Mouse (Mus musculus) forebrain, embryonic 16.5 days (tissue): Measurements from ENCODE around the gene Cysltr2. TPM values are rescaled to one million over a fixed set of nuclear protein-coding genes. Genes with fewer than 3 reads are reported as not detected.

Source experiments
- ATAC-seq: fragments of 200-750 bp; cut with Nextera tagmentation; 2 replicates; pipeline ENCODE4 v1.8.0; 2017; ENCODE audit warnings: mild to moderate bottlenecking, moderate library complexity
- H3K27ac ChIP-seq: fragments of 300-500 bp; sonication (generic); 2 replicates; pipeline ENCODE4 v1.5.1; 2014; ENCODE audit warnings: low read length, control low read depth
- H3K27me3 ChIP-seq: fragments of 300-500 bp; sonication (generic); replicated peaks from 2 replicates; pipeline ENCODE4 v1.6.1; 2014; ENCODE audit warnings: low read length; ENCODE audit not compliant: control insufficient read depth, insufficient read depth
- H3K36me3 ChIP-seq: fragments of 300-500 bp; sonication (generic); 2 replicates; pipeline ENCODE4 v1.6.1; 2014; ENCODE audit not compliant: control insufficient read depth, insufficient read depth
- H3K4me1 ChIP-seq: fragments of 300-500 bp; sonication (generic); replicated peaks from 2 replicates; pipeline ENCODE4 v1.6.1; 2014; ENCODE audit warnings: low read length; ENCODE audit not compliant: control insufficient read depth, insufficient read depth
- H3K4me2 ChIP-seq: fragments of 300-500 bp; sonication (generic); 2 replicates; pipeline ENCODE4 v1.6.1; 2014; ENCODE audit warnings: mild to moderate bottlenecking, low read length, control low read depth
- H3K4me3 ChIP-seq: fragments of 300-500 bp; sonication (generic); replicated peaks from 2 replicates; pipeline ENCODE4 v1.5.1; 2014; ENCODE audit warnings: mild to moderate bottlenecking, low read length, control low read depth
- H3K9ac ChIP-seq: fragments of 300-500 bp; sonication (generic); replicated peaks from 2 replicates; pipeline ENCODE4 v1.6.1; 2014; ENCODE audit warnings: low read depth, low read length, control low read depth
- H3K9me3 ChIP-seq: fragments of 300-500 bp; sonication (generic); 2 replicates; pipeline ENCODE4 v1.6.1; 2016; ENCODE audit warnings: low read length; ENCODE audit not compliant: control insufficient read depth
- WGBS: fragments of 180-500 bp; shearing (Covaris S2); extraction: QIAGEN DNeasy Blood & Tissue Kit; methylation state at CpG from one replicate; pipeline ENCODE4 v1.1.7; 2014; 5-methylcytosine and 5-hydroxymethylcytosine counted together
- polyA plus RNA-seq: library from polyadenylated mRNA; unstranded; fragments of >200 nt; fragmentation: Nextera tagmentation; extraction: Ambion mirVana; gene quantifications from 2 replicates; pipeline ENCODE4 v1.2.1, GENCODE M21; 2015

Cysltr2 gene
- polyA plus RNA-seq, 1 experiment from 2014 or later: 0.24 TPM

DNA sequence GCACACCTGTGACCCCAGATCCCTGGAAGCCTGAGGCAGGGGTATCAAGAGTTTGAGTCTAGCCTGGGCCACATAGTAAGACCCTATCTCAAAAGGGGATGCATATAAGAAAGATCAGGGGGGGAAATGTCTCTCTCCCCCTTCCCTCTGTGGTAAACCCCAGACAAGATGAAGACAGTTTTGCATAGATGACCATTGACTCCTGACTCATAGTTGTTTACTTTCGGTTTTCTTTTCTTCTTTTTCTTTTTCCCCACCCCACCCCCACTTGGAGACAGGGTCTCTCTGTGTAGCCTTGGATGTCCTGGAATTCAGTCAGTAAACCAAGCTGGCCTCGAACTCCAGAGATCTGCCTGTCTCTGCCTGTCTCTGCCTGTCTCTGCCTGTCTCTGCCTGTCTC lies 9.8 kb upstream of the Cysltr2 start:
- H3K27ac ChIP-seq: no peak overlapping the region
- no peak for ATAC-seq
- WGBS: 87% methylated on average over 2 of the region's 2 CpGs
- no peaks in the 10 kb centered on the region for H3K9me3 ChIP-seq
- H3K36me3 ChIP-seq: no peaks in the 10 kb centered on the region
- H3K4me2 ChIP-seq: no peak overlapping the region
- no peak overlapping the region for H3K9ac ChIP-seq
- H3K4me3 ChIP-seq: no peak overlapping the region
- H3K27me3 ChIP-seq: no peaks in the 10 kb centered on the region
- no peaks in the 10 kb centered on the region for H3K4me1 ChIP-seq

DNA sequence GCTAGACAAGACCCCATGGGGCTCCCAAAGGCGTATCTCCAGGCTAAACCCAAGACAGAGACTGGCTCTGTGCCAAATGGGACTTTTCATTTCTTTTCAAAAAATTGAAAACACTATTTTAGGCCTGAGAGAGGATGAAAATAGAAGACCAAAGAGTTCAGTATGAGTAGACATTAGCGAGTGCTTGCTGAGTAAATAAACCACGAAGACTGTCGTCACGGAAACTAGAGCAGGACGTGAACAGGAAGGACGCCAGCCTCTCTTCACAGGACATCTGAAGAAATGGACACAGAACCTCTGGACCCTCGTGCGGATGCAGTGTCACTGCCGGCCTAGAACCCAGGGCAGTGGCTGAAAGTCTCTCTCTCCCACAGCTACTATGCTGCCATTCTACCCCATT lies 8.8 kb upstream of the Cysltr2 start:
- Histone ChIP-seq H3K9me3 (no peaks in the 10 kb centered on the region), H3K36me3 (no peaks in the 10 kb centered on the region), H3K27me3 (no peaks in the 10 kb centered on the region), H3K27ac (no peak overlapping the region), H3K4me3 (no peak overlapping the region), H3K4me2 (no peak overlapping the region), H3K4me1 (no peaks in the 10 kb centered on the region), H3K9ac (no peak overlapping the region)
- WGBS: 64% methylated on average over 10 of the region's 10 CpGs
- no peak for ATAC-seq

DNA sequence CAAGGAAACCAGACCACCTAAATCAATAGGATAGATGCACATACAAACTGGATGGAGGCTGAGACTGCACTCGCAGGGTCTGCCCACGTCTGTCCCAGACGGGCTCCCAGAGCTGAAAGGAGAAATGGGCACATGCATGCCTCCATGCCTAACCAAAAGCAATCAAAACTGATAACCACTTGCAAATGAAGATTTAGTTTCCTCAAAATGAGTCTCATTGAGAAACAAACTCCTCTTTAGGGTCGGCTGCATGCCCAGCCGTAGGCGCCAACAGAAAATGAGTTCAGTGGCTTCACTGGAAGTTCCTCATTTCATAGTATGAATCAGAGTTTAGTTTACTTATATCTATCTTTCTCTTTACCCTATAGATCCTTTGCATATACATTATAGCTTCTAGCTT lies 7.9 kb upstream of the Cysltr2 start:
- 94% methylated on average over 6 of the region's 6 CpGs for WGBS
- Histone ChIP-seq H3K4me1 (no peaks in the 10 kb centered on the region), H3K4me2 (no peak overlapping the region), H3K9me3 (no peaks in the 10 kb centered on the region), H3K4me3 (no peak overlapping the region), H3K36me3 (no peaks in the 10 kb centered on the region), H3K9ac (no peak overlapping the region), H3K27me3 (no peaks in the 10 kb centered on the region), H3K27ac (no peak overlapping the region)
- no peak for ATAC-seq

GRCm38 (mm10) chr14:73045199-73045928 lies 3.5 kb downstream of the Cysltr2 start:
- no peaks in the 10 kb centered on the region for H3K4me1 ChIP-seq
- no peak for ATAC-seq
- no peaks in the 10 kb centered on the region for H3K36me3 ChIP-seq
- H3K9ac ChIP-seq: no peak overlapping the region
- H3K27me3 ChIP-seq: no peaks in the 10 kb centered on the region
- 86% methylated on average over 9 of the region's 9 CpGs for WGBS
- no peak overlapping the region for H3K4me2 ChIP-seq
- H3K27ac ChIP-seq: no peak overlapping the region
- H3K4me3 ChIP-seq: no peak overlapping the region
- no peaks in the 10 kb centered on the region for H3K9me3 ChIP-seq

GRCm38 (mm10) chr14:73041689-73042088 lies 7.2 kb downstream of the Cysltr2 start:
- ATAC-seq: no peak
- no peak overlapping the region for H3K4me3 ChIP-seq
- H3K9me3 ChIP-seq: no peaks in the 10 kb centered on the region
- H3K27ac ChIP-seq: no peak overlapping the region
- H3K4me2 ChIP-seq: no peak overlapping the region
- H3K36me3 ChIP-seq: no peaks in the 10 kb centered on the region
- no peak overlapping the region for H3K9ac ChIP-seq
- WGBS: 87% methylated on average over 2 of the region's 2 CpGs
- no peaks in the 10 kb centered on the region for H3K27me3 ChIP-seq
- H3K4me1 ChIP-seq: no peaks in the 10 kb centered on the region

- Histone ChIP-seq H3K4me2 (no peak overlapping the region), H3K4me1 (no peaks in the 10 kb centered on the region), H3K9me3 (no peaks in the 10 kb centered on the region), H3K27ac (no peak overlapping the region), H3K27me3 (no peaks in the 10 kb centered on the region), H3K4me3 (no peak overlapping the region), H3K36me3 (no peaks in the 10 kb centered on the region), H3K9ac (no peak overlapping the region)
- 58% methylated on average over 3 of the region's 3 CpGs for WGBS
- no peak for ATAC-seq
These were observed 15.6 kb downstream of the Cysltr2 start for GRCm38 (mm10) chr14:73033290-73033689.

- WGBS: 88% methylated on average over 3 of the region's 3 CpGs
- no peaks in the 10 kb centered on the region for H3K9me3 ChIP-seq
- H3K9ac ChIP-seq: no peak overlapping the region
- no peak for ATAC-seq
- no peaks in the 10 kb centered on the region for H3K27me3 ChIP-seq
- no peaks in the 10 kb centered on the region for H3K4me1 ChIP-seq
- no peak overlapping the region for H3K4me2 ChIP-seq
- H3K27ac ChIP-seq: no peak overlapping the region
- H3K36me3 ChIP-seq: no peaks in the 10 kb centered on the region
- no peak overlapping the region for H3K4me3 ChIP-seq
These were observed 17.7 kb downstream of the Cysltr2 start for GRCm38 (mm10) chr14:73031218-73031617.

GRCm38 (mm10) chr14:73017272-73017671 lies 31.6 kb downstream of the Cysltr2 start:
- no peak for ATAC-seq

GRCm38 (mm10) chr14:73015386-73015785 lies 33.5 kb downstream of the Cysltr2 start:
- Histone ChIP-seq H3K9me3 (no peaks in the 10 kb centered on the region), H3K27ac (no peak overlapping the region), H3K4me1 (no peaks in the 10 kb centered on the region), H3K36me3 (no peaks in the 10 kb centered on the region), H3K9ac (no peak overlapping the region), H3K27me3 (no peaks in the 10 kb centered on the region), H3K4me3 (no peak overlapping the region), H3K4me2 (no peak overlapping the region)
- 83% methylated on average over 6 of the region's 6 CpGs for WGBS
- no peak for ATAC-seq

More at GRCm38 (mm10) chr14:73017272-73017671, 31.6 kb downstream of the Cysltr2 start:
- H3K27ac ChIP-seq: no peak overlapping the region
- no peaks in the 10 kb centered on the region for H3K36me3 ChIP-seq
- no peaks in the 10 kb centered on the region for H3K4me1 ChIP-seq
- H3K4me2 ChIP-seq: no peak overlapping the region
- no peak overlapping the region for H3K4me3 ChIP-seq
- no peaks in the 10 kb centered on the region for H3K27me3 ChIP-seq
- WGBS: 97% methylated on average over 3 of the region's 3 CpGs
- H3K9me3 ChIP-seq: no peaks in the 10 kb centered on the region
- H3K9ac ChIP-seq: no peak overlapping the region
